Mouse (Mus musculus) liver, postnatal 0 days (tissue): ENCODE measurements at regions not wholly inside any gene's neighbourhood (a gene's known extent, or its start where the extent isn't known, plus 50 kb on each side); places are given as distances from the start of the nearest gene placed in this dataset.
A peak's percentile ranks its signal among the peaks of the same experiment; 100 is the strongest.

Experiments used
- ATAC-seq: fragments of 200-750 bp; cut with Nextera tagmentation; 2 replicates; pipeline ENCODE4 v1.8.0; 2017; ENCODE audit warnings: mild to moderate bottlenecking, moderate library complexity
- DNase-seq: peaks from one replicate; pipeline ENCODE4 v3.0.0-alpha.2; 2016
- H3K27ac ChIP-seq: fragments of 300-500 bp; sonication (generic); 2 replicates; pipeline ENCODE4 v1.5.1; 2014; ENCODE audit warnings: antibody characterized with exemption, moderate library complexity, mild to moderate bottlenecking, low read depth
- H3K27me3 ChIP-seq: fragments of 300-500 bp; sonication (generic); 2 replicates; pipeline ENCODE4 v1.6.1; 2014; ENCODE audit warnings: low read length, control low read depth, mixed read lengths; ENCODE audit not compliant: insufficient read depth
- H3K36me3 ChIP-seq: fragments of 300-500 bp; sonication (generic); replicated peaks from 2 replicates; pipeline ENCODE4 v1.6.1; 2014; ENCODE audit warnings: mild to moderate bottlenecking, control low read depth, low read length, moderate library complexity, mixed read lengths; ENCODE audit not compliant: insufficient read depth
- H3K4me1 ChIP-seq: fragments of 300-500 bp; sonication (generic); 2 replicates; pipeline ENCODE4 v1.6.1; 2014; ENCODE audit warnings: antibody characterized with exemption, mild to moderate bottlenecking, control low read depth; ENCODE audit not compliant: insufficient read depth
- H3K4me2 ChIP-seq: fragments of 300-500 bp; sonication (generic); 2 replicates; pipeline ENCODE4 v1.6.1; 2014; ENCODE audit warnings: low read depth, mild to moderate bottlenecking, low read length, moderate library complexity, mixed read lengths
- H3K4me3 ChIP-seq: fragments of 300-500 bp; sonication (generic); 2 replicates; pipeline ENCODE4 v1.5.1; 2014; ENCODE audit warnings: low read depth, low read length
- H3K9ac ChIP-seq: fragments of 300-500 bp; sonication (generic); replicated peaks from 2 replicates; pipeline ENCODE4 v1.6.1; 2014; ENCODE audit warnings: mild to moderate bottlenecking, moderate library complexity
- H3K9me3 ChIP-seq: fragments of 300-500 bp; sonication (generic); 2 replicates; pipeline ENCODE4 v1.6.1; 2016; ENCODE audit warnings: mild to moderate bottlenecking, control low read depth, low read length, mixed read lengths
- CTCF ChIP-seq: sonication (generic); IDR thresholded peaks from 2 replicates; pipeline ENCODE4 v1.5.1; 2016; ENCODE audit warnings: antibody characterized with exemption, low read depth
- EP300 ChIP-seq: IDR thresholded peaks from 2 replicates; pipeline ENCODE4 v1.6.1; 2016; ENCODE audit warnings: antibody characterized with exemption, low read depth, mild to moderate bottlenecking
- WGBS: fragments of 180-500 bp; shearing (Covaris S2); extraction: QIAGEN DNeasy Blood & Tissue Kit; methylation state at CpG from one replicate; pipeline ENCODE4 v1.1.7; 2014; ENCODE audit not compliant: insufficient replicate concordance; 5-methylcytosine and 5-hydroxymethylcytosine counted together

DNA sequence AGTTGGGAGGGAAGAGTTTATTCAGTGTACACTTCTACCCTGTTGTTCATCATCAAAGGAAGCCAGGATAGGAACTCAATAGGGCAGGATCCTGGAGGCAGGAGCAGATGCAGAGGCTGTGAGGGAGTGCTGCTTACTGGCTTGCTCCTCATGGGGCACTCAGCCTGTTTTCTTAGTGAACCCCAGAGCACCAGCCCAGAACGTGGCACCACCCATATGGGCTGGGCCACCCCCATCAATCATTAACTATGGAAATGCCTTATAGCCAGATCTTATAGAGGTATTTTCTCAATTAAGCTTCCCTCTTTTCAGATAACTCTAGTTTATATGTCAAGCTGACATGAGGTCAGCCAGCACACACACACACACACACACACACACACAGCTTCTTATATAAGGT, 103.6 kb upstream of the Aldh1b1 start:
- 0 out of 2 replicates have a peak, but pooled peaks have one; percentile 19 for ATAC-seq
- H3K4me1 ChIP-seq: no peaks in the 10 kb centered on the region

GRCm38 (mm10) chr4:45689991-45690916, 108.6 kb upstream of the Aldh1b1 start:
- ATAC-seq (no peak), DNase-seq (no peak)
- Histone ChIP-seq H3K36me3 (no peaks in the 10 kb centered on the region), H3K9me3 (no peaks in the 10 kb centered on the region), H3K27ac (no peak overlapping the region), H3K9ac (no peak overlapping the region), H3K27me3 (no peaks in the 10 kb centered on the region), H3K4me1 (no peaks in the 10 kb centered on the region), H3K4me3 (no peak overlapping the region), H3K4me2 (no peak overlapping the region)
- TF ChIP-seq CTCF: no peak
- TF ChIP-seq EP300: no peak
- WGBS: 72% methylated on average over 12 of the region's 12 CpGs

More for the DNA sequence above, 103.6 kb upstream of the Aldh1b1 start:
- Histone ChIP-seq H3K36me3 (no peaks in the 10 kb centered on the region), H3K9ac (no peak overlapping the region), H3K27ac (no peak overlapping the region), H3K9me3 (no peaks in the 10 kb centered on the region), H3K27me3 (peaks cover 5% of the 10 kb centered on the region; the same call in 1 of the 2 replicates), H3K4me3 (no peak overlapping the region), H3K4me2 (peak overlapping the region; percentile 49)
- no peak for TF ChIP-seq CTCF
- no peak for TF ChIP-seq EP300
- 29% methylated on average over 1 of the region's 1 CpGs for WGBS
- DNase-seq: peak; percentile 19

GRCm38 (mm10) chr4:45689572-45689971, 109.2 kb upstream of the Aldh1b1 start:
- 36% methylated on average over 5 of the region's 5 CpGs for WGBS

GRCm38 (mm10) chr4:45688233-45688632, 110.6 kb upstream of the Aldh1b1 start:
- DNase-seq: no peak
- Histone ChIP-seq H3K9me3 (no peaks in the 10 kb centered on the region), H3K4me1 (no peaks in the 10 kb centered on the region), H3K4me3 (no peak overlapping the region), H3K27ac (no peak overlapping the region), H3K27me3 (no peaks in the 10 kb centered on the region), H3K4me2 (no peak overlapping the region), H3K9ac (no peak overlapping the region), H3K36me3 (no peaks in the 10 kb centered on the region)
- 47% methylated on average over 7 of the region's 7 CpGs for WGBS
- ATAC-seq: no peak
- TF ChIP-seq EP300 (no peak), CTCF (no peak)

More at GRCm38 (mm10) chr4:45689572-45689971, 109.2 kb upstream of the Aldh1b1 start:
- no peaks in the 10 kb centered on the region for H3K36me3 ChIP-seq
- H3K9ac ChIP-seq: no peak overlapping the region
- H3K9me3 ChIP-seq: no peaks in the 10 kb centered on the region
- no peaks in the 10 kb centered on the region for H3K27me3 ChIP-seq
- H3K4me1 ChIP-seq: no peaks in the 10 kb centered on the region
- H3K4me2 ChIP-seq: no peak overlapping the region
- no peak overlapping the region for H3K27ac ChIP-seq
- DNase-seq (no peak), ATAC-seq (no peak)
- H3K4me3 ChIP-seq: no peak overlapping the region
- no peak for TF ChIP-seq CTCF
- no peak for TF ChIP-seq EP300

GRCm38 (mm10) chr4:45685031-45685430, 113.8 kb upstream of the Aldh1b1 start:
- no peak overlapping the region for H3K9ac ChIP-seq

GRCm38 (mm10) chr4:45683205-45683604, 115.6 kb upstream of the Aldh1b1 start:
- WGBS: 74% methylated on average over 3 of the region's 3 CpGs
- no peak for DNase-seq
- ATAC-seq: no peak

More at GRCm38 (mm10) chr4:45685031-45685430, 113.8 kb upstream of the Aldh1b1 start:
- no peaks in the 10 kb centered on the region for H3K36me3 ChIP-seq
- H3K4me3 ChIP-seq: no peak overlapping the region
- ATAC-seq: no peak
- DNase-seq: no peak
- TF ChIP-seq CTCF (no peak), EP300 (no peak)
- no peak overlapping the region for H3K4me2 ChIP-seq
- 61% methylated on average over 3 of the region's 3 CpGs for WGBS
- H3K4me1 ChIP-seq: no peaks in the 10 kb centered on the region
- no peak overlapping the region for H3K27ac ChIP-seq
- no peaks in the 10 kb centered on the region for H3K9me3 ChIP-seq
- no peaks in the 10 kb centered on the region for H3K27me3 ChIP-seq

More at GRCm38 (mm10) chr4:45683205-45683604, 115.6 kb upstream of the Aldh1b1 start:
- no peak overlapping the region for H3K4me3 ChIP-seq
- H3K36me3 ChIP-seq: no peaks in the 10 kb centered on the region
- TF ChIP-seq EP300 (no peak), CTCF (no peak)
- no peaks in the 10 kb centered on the region for H3K4me1 ChIP-seq
- H3K9ac ChIP-seq: no peak overlapping the region
- H3K27ac ChIP-seq: no peak overlapping the region
- H3K9me3 ChIP-seq: no peaks in the 10 kb centered on the region
- H3K27me3 ChIP-seq: no peaks in the 10 kb centered on the region
- H3K4me2 ChIP-seq: no peak overlapping the region
